Mouse (Mus musculus) liver, postnatal 0 days (tissue): ENCODE measurements around the gene Ptpa. TPM values are rescaled to one million over a fixed set of nuclear protein-coding genes. Genes with fewer than 3 reads are reported as not detected.
A peak's percentile ranks its signal among the peaks of the same experiment; 100 is the strongest.

Experiments
- ATAC-seq: fragments of 200-750 bp; cut with Nextera tagmentation; 2 replicates; pipeline ENCODE4 v1.8.0; 2017; ENCODE audit warnings: mild to moderate bottlenecking, moderate library complexity
- DNase-seq: peaks from one replicate; pipeline ENCODE4 v3.0.0-alpha.2; 2016
- H3K27ac ChIP-seq: fragments of 300-500 bp; sonication (generic); 2 replicates; pipeline ENCODE4 v1.5.1; 2014; ENCODE audit warnings: antibody characterized with exemption, moderate library complexity, mild to moderate bottlenecking, low read depth
- H3K27me3 ChIP-seq: fragments of 300-500 bp; sonication (generic); 2 replicates; pipeline ENCODE4 v1.6.1; 2014; ENCODE audit warnings: low read length, control low read depth, mixed read lengths; ENCODE audit not compliant: insufficient read depth
- H3K36me3 ChIP-seq: fragments of 300-500 bp; sonication (generic); replicated peaks from 2 replicates; pipeline ENCODE4 v1.6.1; 2014; ENCODE audit warnings: mild to moderate bottlenecking, control low read depth, low read length, moderate library complexity, mixed read lengths; ENCODE audit not compliant: insufficient read depth
- H3K4me1 ChIP-seq: fragments of 300-500 bp; sonication (generic); 2 replicates; pipeline ENCODE4 v1.6.1; 2014; ENCODE audit warnings: antibody characterized with exemption, mild to moderate bottlenecking, control low read depth; ENCODE audit not compliant: insufficient read depth
- H3K4me2 ChIP-seq: fragments of 300-500 bp; sonication (generic); 2 replicates; pipeline ENCODE4 v1.6.1; 2014; ENCODE audit warnings: low read depth, mild to moderate bottlenecking, low read length, moderate library complexity, mixed read lengths
- H3K4me3 ChIP-seq: fragments of 300-500 bp; sonication (generic); 2 replicates; pipeline ENCODE4 v1.5.1; 2014; ENCODE audit warnings: low read depth, low read length
- H3K9ac ChIP-seq: fragments of 300-500 bp; sonication (generic); replicated peaks from 2 replicates; pipeline ENCODE4 v1.6.1; 2014; ENCODE audit warnings: mild to moderate bottlenecking, moderate library complexity
- H3K9me3 ChIP-seq: fragments of 300-500 bp; sonication (generic); 2 replicates; pipeline ENCODE4 v1.6.1; 2016; ENCODE audit warnings: mild to moderate bottlenecking, control low read depth, low read length, mixed read lengths
- CTCF ChIP-seq: sonication (generic); IDR thresholded peaks from 2 replicates; pipeline ENCODE4 v1.5.1; 2016; ENCODE audit warnings: antibody characterized with exemption, low read depth
- EP300 ChIP-seq: IDR thresholded peaks from 2 replicates; pipeline ENCODE4 v1.6.1; 2016; ENCODE audit warnings: antibody characterized with exemption, low read depth, mild to moderate bottlenecking
- WGBS: fragments of 180-500 bp; shearing (Covaris S2); extraction: QIAGEN DNeasy Blood & Tissue Kit; methylation state at CpG from one replicate; pipeline ENCODE4 v1.1.7; 2014; ENCODE audit not compliant: insufficient replicate concordance; 5-methylcytosine and 5-hydroxymethylcytosine counted together
- polyA plus RNA-seq: library from polyadenylated mRNA; unstranded; fragments of >200 nt; fragmentation: Nextera tagmentation; extraction: Ambion mirVana; gene quantifications from 2 replicates; pipeline ENCODE4 v1.2.1, GENCODE M21; 2015

Gene Ptpa
- polyA plus RNA-seq, 1 experiment from 2014 or later, result 76.8 TPM

GRCm38 (mm10) chr2:30458349-30458748 lies 42.5 kb downstream of the Ptpa start:
- DNase-seq (no peak), ATAC-seq (no peak)
- no peak overlapping the region for H3K27ac ChIP-seq
- H3K4me2 ChIP-seq, result no peak overlapping the region
- 76% methylated on average over 6 of the region's 6 CpGs for WGBS
- H3K4me3 ChIP-seq, result no peak overlapping the region
- peaks cover 4% of the 10 kb centered on the region; the same call in 1 of the 2 replicates for H3K4me1 ChIP-seq
- 0 out of 2 replicates have a peak, but pooled peaks cover 4% of the 10 kb centered on the region for H3K36me3 ChIP-seq
- no peaks in the 10 kb centered on the region for H3K9me3 ChIP-seq
- no peak for TF ChIP-seq EP300
- TF ChIP-seq CTCF, result no peak
- no peak overlapping the region for H3K9ac ChIP-seq
- no peaks in the 10 kb centered on the region for H3K27me3 ChIP-seq

- DNase-seq (no peak), ATAC-seq (no peak)
- Histone ChIP-seq H3K9ac (no peak overlapping the region), H3K4me1 (peaks cover 9% of the 10 kb centered on the region), H3K9me3 (no peaks in the 10 kb centered on the region), H3K36me3 (0 out of 2 replicates have a peak, but pooled peaks cover 4% of the 10 kb centered on the region), H3K27ac (no peak overlapping the region), H3K4me3 (no peak overlapping the region), H3K4me2 (no peak overlapping the region), H3K27me3 (no peaks in the 10 kb centered on the region)
- TF ChIP-seq CTCF (peak; percentile 36), EP300 (no peak)
- 84% methylated on average over 6 of the region's 6 CpGs for WGBS
Observed at GRCm38 (mm10) chr2:30459241-30459640, 43.4 kb downstream of the Ptpa start.

GRCm38 (mm10) chr2:30463341-30463761 lies 47.5 kb downstream of the Ptpa start:
- Histone ChIP-seq H3K4me3 (peak overlapping the region; percentile 30; the same call in 1 of the 2 replicates), H3K4me2 (peak overlapping the region; percentile 67), H3K9ac (0 out of 2 replicates have a peak overlapping the region, but pooled peaks have one; percentile 2), H3K36me3 (0 out of 2 replicates have a peak, but pooled peaks cover 4% of the 10 kb centered on the region), H3K4me1 (peaks cover 14% of the 10 kb centered on the region), H3K9me3 (no peaks in the 10 kb centered on the region), H3K27me3 (peaks cover 4% of the 10 kb centered on the region; the same call in 1 of the 2 replicates), H3K27ac (peak overlapping the region; percentile 56)
- WGBS, result 29% methylated on average over 5 of the region's 5 CpGs
- ATAC-seq (no peak), DNase-seq (no peak)
- TF ChIP-seq EP300 (no peak), CTCF (no peak)

- H3K27me3 ChIP-seq, result peaks cover 10% of the 10 kb centered on the region; the same call in 1 of the 2 replicates
- 0% methylated on average over 9 of the region's 9 CpGs for WGBS
- ATAC-seq, result peak; percentile 98
- H3K4me3 ChIP-seq, result peak overlapping the region; percentile 30
- TF ChIP-seq CTCF, result no peak
- TF ChIP-seq EP300, result no peak
- peak; percentile 83 for DNase-seq
- H3K9me3 ChIP-seq, result no peaks in the 10 kb centered on the region
- H3K9ac ChIP-seq, result peak overlapping the region; percentile 44; the same call in 1 of the 2 replicates
- peak overlapping the region; percentile 67 for H3K4me2 ChIP-seq
- peak overlapping the region; percentile 80 for H3K27ac ChIP-seq
- 0 out of 2 replicates have a peak, but pooled peaks cover 2% of the 10 kb centered on the region for H3K36me3 ChIP-seq
- peaks cover 14% of the 10 kb centered on the region for H3K4me1 ChIP-seq
Observed at GRCm38 (mm10) chr2:30463904-30464330, 48.1 kb downstream of the Ptpa start.

- peak overlapping the region; percentile 30 for H3K4me3 ChIP-seq
- WGBS, result 44% methylated on average over 5 of the region's 5 CpGs
- DNase-seq, result no peak
Observed at GRCm38 (mm10) chr2:30464411-30464810, 48.6 kb downstream of the Ptpa start.

GRCm38 (mm10) chr2:30466787-30467186 lies 50.9 kb downstream of the Ptpa start:
- Histone ChIP-seq H3K4me2 (no peak overlapping the region), H3K36me3 (no peaks in the 10 kb centered on the region), H3K9ac (no peak overlapping the region), H3K9me3 (no peaks in the 10 kb centered on the region), H3K27ac (no peak overlapping the region), H3K27me3 (peaks cover 36% of the 10 kb centered on the region), H3K4me1 (peaks cover 24% of the 10 kb centered on the region), H3K4me3 (no peak overlapping the region)
- ATAC-seq (no peak), DNase-seq (no peak)
- WGBS, result 69% methylated on average over 4 of the region's 4 CpGs
- TF ChIP-seq EP300 (no peak), CTCF (no peak)

More at GRCm38 (mm10) chr2:30464411-30464810, 48.6 kb downstream of the Ptpa start:
- Histone ChIP-seq H3K4me1 (peaks cover 14% of the 10 kb centered on the region), H3K36me3 (no peaks in the 10 kb centered on the region), H3K9me3 (no peaks in the 10 kb centered on the region), H3K9ac (peak overlapping the region; percentile 44; the same call in 1 of the 2 replicates), H3K4me2 (peak overlapping the region; percentile 67), H3K27ac (peak overlapping the region; percentile 80), H3K27me3 (peaks cover 14% of the 10 kb centered on the region; the same call in 1 of the 2 replicates)
- ATAC-seq, result peak; percentile 46
- TF ChIP-seq CTCF (no peak), EP300 (no peak)

- WGBS, result 65% methylated on average over 6 of the region's 6 CpGs
- no peak for TF ChIP-seq EP300
- TF ChIP-seq CTCF, result no peak
- Histone ChIP-seq H3K27ac (no peak overlapping the region), H3K9ac (no peak overlapping the region), H3K36me3 (no peaks in the 10 kb centered on the region), H3K27me3 (peaks cover 50% of the 10 kb centered on the region), H3K4me1 (peaks cover 24% of the 10 kb centered on the region), H3K4me3 (no peak overlapping the region), H3K9me3 (no peaks in the 10 kb centered on the region), H3K4me2 (no peak overlapping the region)
- no peak for DNase-seq
- ATAC-seq, result no peak
Observed at GRCm38 (mm10) chr2:30469009-30469408, 53.2 kb downstream of the Ptpa start.
